Mouse (Mus musculus) urinary bladder, postnatal 10 days (tissue): ENCODE data around the gene Dscam.

ENCODE experiments used
- DNase-seq: peaks from one replicate; pipeline ENCODE4 v3.0.0; 2022; ENCODE audit warnings: low spot score

The Dscam gene

DNA sequence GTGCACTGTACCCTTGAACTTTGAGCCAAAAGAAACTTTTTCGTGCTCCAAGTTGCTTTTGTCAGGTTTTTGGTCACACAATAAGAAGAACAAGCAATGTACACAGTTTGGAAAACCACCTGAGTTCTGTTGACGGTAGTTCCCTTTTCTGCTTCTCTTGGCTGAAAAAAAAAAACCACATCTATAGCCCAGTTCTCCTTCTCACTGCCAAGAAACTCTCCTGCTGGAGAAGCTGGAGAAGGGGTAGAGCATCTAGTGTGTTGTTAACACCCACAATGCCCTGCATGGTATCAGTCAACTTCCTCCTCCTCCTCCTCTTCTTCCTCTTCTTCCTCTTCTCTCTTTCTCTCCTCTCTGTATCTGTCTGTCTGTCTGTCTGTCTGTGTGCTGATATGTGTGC lies 65.3 kb downstream of the Dscam start:
- no peak for DNase-seq

DNA sequence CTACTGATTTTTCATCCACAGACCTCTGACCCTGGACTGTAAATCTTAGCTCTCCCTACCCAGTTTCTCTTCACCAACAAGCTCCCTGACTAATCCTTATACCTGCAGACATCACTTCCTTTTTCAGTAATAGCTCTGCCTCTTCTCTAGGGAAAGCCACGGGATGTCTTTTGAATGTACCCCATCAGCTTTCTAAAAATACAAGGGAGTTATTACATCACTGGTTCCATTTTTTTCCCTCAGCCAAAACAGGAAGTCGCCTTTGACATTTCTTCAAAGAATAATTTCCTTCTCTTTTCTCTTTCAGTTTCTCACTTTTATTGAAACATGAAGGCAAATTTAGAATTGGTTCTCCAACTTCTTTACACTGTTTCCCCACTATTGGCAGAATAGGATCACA lies 67.5 kb downstream of the Dscam start:
- DNase-seq, result no peak

DNA sequence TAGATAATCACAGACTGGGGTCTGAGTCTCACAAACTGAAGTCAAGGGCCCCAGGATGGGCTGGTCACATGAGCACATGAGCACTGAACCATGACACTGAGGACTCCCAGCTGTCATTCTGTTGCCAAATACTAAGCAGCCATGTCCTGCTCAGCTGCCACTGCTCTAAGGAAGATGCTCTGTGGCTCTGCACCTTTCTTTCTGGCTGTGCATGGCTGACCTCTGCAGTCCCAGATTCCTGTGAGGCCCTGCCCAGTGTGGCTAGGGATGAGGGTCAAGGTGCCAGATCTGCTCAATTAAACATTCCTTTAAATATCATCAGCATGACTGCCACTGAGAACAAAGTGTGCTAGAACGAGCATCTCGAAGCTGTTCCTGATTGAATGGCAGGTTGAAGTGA lies 70.5 kb downstream of the Dscam start:
- no peak for DNase-seq

DNA sequence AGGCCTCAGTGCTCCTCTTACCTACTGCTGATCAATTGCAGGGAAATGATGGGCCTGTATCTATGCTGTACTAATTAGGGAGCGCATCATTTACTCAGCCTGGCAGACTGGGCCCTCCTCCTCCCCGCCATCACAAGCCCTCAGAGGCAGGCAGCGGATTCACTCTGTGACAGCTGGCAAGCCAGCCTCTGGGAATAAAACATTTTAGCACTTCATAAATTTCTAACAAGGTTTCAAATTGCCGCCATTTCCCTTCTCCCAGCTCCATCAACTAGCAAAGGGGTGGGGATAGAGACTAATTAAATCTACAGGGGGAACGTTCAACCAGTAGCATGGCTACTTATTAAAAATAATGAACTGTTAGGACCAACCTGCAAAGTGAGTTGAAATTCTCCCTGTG lies 72.0 kb downstream of the Dscam start:
- no peak for DNase-seq

DNA sequence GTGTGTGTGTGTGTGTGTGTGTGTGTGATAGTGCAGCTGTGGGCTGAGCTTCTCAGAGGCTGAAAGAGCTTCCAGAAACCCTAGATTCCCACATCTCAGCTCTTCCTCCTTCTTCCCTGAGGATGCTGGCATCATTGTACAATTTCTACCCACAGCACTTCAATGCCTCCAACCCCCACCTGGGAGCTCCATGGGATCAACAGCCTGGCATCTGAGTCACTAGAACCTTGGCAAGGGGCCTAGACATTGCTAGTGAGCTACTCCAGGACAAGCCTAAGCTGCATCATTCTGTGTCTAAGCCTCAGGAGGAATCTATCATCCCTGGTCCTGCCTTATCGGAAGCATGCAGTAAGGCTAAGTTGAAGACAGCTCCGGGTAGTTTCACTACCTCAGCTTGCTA lies 73.8 kb downstream of the Dscam start:
- DNase-seq, result no peak

DNA sequence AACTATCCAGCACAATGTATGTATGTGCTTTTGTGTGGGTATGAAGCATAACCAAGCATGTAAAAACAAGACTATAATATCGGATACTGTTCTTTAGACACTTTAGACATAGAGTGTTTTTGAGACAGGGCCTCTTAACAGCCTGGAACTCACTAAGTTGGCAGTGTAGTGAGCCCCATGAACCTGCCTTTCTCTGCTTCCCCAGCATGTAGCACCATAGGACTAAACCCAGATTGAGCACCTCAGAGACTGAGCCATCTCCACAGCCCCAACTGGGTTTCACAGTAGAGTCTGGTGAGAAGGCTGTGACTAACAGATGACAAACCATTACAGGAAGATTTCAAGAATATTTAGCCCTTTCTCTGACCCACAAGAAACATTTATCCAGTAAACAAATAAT lies 75.1 kb downstream of the Dscam start:
- no peak for DNase-seq

DNA sequence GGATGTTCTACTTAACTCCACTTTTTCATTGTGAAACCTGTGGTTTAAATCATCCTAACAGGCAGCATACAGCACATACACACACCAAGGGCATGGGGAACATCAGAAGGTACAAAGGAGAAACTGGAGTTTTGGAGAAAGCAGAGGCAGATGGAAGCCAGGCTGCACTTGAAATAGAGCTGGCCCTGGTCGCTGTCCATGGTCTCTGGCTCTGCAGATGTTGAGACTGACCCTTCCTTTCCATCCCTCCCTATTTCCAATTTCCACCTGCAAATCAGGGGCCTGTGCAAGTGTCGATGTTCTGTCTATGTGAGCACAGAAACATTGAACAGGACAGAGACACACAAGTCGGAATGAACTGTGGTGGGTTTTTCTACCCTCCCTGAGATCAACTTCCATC lies 81.2 kb downstream of the Dscam start:
- DNase-seq, result no peak

DNA sequence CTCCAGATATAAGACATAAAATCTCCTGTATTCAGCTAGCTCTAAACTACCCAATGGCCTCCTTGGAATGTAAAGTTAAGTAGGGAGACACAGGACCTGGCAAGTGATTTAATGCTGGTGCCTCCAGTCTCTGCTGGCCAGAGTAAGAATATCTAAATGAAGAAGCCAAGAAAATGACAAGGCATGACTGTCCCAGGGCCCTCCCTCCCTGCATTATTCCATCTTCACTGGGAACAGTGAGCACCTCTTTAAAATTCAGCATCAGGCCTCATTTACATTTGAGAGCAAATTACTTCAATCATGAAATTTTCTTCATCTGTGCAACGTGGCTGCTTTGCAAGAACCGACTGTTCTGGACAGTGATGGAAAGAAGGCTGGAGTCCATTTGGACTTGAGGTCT lies 86.9 kb downstream of the Dscam start:
- no peak for DNase-seq

DNA sequence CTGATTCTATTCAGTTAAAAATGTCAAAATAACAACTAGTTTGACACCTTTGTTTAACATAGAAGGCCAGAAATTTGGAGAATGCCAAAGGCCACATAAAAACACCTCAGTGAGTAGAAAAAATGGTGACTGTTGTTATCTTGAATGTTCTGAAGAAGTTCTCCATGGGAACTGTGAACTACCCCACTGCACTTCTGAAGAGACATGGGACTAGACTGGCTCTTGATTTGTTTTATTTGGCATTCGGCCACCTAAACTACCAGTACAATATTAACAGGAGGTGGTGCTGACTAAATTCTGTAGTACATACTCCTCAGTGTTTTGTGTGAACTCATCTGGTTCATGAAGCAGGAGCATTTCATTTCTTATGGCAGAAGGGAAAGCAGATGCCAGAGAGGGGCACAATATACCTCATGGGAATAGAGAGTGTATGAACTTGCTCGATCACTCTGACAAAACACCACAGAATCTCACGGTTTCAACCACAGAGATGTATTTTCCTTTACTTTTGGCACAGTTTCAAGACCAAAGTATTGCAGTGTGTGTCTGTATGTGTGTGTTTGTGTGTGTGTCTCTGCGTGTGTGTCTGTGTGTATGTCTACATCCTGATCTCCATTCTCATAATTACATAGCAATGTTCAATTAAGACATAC lies 94.5 kb downstream of the Dscam start:
- no peak for DNase-seq

DNA sequence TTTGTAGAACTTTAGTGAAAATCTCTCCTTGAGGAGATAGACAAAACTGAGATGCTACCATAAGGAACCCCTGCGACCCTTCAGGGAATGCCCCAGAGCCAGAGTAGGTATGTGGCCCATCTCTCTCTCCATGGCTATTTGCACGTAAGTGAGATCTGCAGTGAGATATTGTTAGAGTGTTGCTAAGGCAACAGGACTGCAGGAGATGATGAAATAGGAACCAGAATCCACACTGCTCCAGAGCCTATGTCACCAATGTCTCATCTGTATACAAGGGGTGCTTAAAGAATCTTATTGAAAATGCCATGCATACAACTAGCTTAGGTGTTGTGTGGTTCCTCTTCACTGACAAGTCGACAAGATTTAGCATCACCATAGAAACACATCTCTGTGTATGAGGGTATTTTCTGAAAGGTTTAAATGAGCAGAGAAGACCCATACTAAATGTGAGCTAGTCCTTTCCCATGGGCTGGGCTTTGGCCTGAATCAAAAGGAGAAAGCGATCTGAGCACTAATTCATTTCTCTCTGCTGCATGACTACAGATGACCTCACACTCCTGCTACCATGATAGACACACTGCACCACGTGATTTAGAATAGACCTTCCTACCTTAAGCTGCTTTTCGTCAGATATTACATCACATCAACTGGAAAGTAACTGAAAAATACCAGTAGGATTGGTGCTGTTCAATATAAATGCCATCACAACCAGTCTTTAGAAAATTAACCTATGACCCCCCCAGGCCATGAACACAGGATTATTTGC lies 95.2 kb downstream of the Dscam start:
- no peak for DNase-seq

DNA sequence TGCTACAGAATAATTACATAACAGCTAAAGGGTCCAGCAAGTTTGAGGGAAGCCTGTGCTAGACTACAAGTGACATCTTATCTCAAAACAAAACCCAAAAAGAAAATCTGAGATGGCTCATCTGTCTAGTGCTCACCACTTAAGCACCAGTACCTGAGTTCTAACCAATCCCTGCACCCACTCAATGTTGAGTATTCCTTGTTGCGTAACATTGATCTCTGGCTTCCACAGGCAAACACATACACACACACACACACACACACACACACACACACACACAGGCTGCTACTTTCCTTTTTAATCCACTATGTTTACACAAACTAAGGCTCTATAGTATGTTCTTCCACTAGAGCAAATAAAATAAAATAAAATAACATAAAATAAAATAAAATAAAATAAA lies 96.7 kb downstream of the Dscam start:
- DNase-seq, result no peak

DNA sequence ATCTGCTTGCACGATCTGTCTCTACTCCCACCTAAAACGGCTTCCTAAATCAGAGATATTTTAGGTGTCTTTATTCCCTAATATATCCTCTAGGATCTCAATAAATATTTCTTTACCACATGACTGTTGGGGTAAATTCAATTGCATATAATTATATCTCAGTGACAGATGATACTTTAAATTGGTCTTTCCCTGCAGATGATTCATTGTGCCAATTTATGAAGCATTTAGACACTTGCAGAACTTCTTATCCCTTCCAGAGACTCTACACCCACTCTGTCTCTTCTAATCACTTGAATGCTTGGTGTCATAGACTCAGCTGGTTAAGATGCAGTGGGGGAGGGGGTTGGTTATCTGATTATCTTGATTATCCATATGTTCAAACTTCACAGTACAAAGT lies 97.9 kb downstream of the Dscam start:
- no peak for DNase-seq

DNA sequence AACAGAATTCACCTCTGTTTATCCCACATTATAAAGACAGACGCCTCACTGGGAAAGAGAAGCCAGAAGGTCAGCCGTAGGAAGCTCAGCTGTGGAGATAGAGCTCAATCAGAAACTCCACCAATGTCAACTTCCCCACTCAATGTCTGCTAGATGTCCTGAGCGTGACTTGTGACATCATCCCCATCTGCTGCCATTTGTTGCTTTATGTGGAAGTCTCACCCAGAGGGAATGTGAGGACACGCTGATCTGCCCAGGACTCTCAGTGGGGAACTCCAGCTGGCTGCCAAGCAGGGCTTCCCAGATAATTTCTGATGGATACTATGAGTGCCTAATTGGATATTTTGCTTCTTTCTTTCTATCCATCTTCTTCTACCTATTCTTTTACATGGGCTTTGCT lies 103.7 kb downstream of the Dscam start:
- DNase-seq, result no peak

DNA sequence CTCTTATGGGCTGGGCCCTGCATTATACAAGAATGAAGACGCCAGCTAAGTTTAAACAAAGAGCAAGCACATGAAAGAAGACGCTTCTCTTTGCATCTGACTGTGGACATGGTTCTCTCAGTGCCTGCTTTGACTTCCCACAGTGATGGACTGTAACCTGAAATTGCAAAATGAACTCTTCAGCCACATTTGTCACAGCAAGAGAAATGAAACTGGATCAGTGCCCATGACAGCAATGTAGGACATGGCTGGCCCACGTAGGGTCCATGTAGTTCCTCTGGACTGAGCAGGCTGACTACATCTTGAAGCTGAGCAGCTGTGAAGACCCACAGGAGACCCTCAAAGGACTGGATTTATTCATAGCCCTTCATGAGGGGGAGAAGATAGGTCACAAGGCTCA lies 108.3 kb downstream of the Dscam start:
- no peak for DNase-seq

DNA sequence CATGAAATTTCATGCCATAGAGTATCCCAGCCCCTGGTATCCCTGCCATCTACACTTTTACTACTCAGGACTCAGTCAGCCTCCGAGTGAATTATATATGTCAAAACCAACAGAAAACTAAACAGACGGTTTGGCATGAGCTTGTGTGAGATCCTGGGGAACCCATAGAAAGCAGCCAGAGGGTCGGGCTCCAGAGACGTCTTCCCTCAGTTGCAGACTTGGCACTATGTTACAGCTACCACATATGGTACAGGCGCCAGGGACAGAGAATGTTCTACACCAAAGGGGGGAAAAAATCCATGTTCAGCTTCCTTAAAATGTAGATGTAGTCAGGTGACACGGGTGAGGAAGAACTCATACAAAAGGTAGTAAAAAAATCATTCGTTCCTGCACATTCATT lies 109.2 kb downstream of the Dscam start:
- DNase-seq, result no peak

DNA sequence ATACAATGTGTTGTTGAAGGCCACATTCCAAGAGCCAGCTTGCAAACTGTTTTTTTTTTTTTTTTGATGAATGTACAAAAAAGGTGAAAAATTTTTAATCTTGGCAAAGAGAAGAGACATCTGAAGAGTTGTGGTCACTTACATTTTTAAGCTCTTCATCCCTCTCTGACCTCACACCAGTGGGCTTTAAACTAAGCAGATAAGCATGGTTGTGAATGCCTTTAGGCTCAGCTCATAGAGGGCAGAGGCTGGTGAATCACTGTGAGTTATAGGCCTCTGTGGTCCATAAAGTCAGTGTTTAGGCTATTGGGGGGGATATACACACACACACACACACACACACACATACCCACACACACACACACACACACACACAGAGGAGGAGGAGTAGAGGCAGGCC lies 109.8 kb downstream of the Dscam start:
- no peak for DNase-seq

DNA sequence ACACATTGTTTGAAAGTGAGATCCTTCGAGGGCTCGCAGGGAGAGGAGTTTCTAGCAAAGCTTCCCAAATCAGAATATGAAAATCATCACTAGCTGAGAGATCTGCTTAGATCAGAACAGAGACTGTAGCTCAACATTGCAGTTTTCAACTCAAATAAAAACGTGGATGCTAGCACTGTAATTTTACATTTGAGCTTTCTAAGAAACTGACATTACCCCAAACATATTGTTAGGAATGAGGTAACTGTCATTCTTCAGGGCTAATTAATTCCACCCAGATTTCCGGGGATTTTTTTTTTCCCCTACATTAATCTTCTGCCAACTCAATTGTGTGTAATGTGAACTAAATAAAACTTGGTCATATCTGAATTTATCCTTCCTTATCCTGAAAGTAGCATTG lies 110.3 kb downstream of the Dscam start:
- DNase-seq, result no peak

DNA sequence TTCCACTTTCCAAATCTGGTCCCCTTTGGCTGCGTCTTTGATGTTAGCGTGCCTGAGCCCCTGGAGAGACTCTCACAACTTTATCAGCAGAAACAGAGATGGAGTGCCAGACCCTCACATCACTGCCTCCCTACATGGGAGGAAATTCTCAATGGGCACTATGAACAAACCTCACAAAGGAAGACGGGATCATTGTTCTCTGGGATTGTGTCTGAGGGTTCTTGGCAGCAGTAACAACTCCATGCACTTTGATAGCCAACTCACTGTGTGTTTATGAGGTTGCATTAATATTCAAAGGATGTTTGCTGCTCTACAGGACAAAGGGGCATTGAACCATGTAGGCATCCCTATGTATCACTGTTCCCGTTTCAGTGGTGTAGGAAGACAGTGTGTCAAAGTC lies 135.3 kb downstream of the Dscam start:
- no peak for DNase-seq

DNA sequence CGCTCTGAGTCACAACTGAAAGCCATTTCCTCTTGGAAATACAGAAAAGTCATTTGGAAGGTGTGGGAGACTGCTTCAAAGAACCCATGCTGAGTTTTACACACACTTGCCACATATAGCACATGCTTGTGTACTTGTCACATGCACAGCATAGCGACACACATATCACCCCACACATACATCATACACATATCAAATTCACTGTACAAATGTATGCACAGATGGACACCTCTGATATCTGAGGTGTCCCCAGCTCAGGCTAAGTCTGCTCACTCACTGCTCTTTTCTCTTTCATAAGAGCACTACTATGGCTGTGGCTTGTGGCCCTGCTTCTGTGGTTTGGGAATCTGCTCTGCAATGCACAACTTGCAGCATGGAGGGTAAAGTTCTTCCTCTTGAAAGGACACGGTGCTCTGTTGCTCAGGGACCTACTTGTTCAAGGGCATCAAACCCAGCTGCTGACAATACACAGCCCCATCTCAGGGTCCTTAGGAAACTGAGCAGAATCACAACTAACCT lies 137.0 kb downstream of the Dscam start:
- no peak for DNase-seq

DNA sequence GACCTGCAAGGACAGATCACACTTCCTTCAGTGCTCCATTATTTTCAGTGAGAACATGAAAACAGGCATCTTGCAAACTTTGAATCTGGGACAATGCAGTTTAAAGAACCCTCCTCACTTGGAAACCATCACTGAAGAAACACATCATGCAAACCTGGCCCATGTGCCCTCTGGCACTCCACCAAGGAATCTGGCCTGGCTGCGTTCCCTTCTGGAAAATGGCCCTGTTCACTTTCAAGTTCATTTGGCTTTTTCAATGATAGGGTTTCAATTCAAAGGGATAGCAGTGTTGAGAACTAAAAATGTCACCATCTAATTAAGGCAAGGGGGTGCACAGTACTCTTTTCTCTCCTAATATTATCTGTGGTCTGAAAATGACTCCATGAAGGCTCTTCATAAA lies 142.9 kb downstream of the Dscam start:
- no peak for DNase-seq

DNA sequence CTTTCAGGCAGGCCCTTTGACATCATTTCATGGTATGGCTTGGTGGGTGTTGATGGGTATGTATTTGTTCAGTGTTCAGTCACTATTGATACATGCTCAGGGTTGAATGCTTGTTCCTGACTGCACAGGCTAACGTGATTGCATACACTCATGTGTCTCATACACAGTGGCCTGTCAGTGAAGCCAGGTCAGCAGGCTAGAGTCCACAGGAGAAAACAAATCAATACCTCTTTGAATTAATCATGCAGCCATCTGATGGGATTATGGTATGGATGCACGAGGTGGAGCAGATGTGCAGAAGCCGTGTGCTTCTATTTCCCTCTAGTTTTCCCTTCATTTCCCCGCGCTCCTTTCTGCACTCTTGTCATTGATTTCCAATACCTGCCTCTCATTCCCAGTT lies 143.7 kb downstream of the Dscam start:
- no peak for DNase-seq

DNA sequence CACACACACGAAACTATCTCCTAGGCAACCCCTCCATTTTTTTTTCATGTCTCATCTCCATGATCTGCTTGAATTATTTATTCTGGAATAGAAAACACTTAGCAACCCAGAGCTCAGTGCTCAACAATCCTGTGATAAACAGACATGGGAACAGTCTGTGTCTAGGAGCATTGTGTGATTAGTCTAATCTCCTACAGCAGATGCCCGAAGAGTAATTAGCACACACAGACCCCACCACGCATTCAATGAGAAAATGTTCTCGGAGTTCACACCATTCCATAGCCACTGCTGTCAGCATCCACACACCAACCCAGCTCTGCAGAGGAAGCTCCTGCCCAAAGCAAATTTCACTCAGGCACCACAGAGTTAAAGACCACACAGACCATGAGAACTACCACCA lies 146.1 kb downstream of the Dscam start:
- DNase-seq, result no peak

DNA sequence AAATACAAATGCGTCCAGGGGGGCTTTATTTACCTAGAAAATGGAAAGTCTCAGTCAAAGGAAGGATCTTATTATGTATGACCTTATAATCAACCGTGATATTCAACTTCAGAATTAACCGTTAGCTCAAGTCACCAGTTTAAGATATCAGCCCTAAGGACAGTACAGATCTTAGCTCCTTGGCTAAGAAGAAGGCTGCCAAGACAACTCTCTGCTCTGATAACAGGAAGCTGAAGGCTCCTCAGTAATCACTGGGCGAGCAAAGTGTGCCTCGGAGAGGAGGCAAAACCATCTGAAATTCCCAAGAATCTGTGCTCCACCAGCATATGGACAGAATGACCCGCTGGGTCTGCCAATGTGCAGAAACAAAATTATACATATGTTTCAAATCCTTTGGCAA lies 149.1 kb downstream of the Dscam start:
- DNase-seq, result no peak

DNA sequence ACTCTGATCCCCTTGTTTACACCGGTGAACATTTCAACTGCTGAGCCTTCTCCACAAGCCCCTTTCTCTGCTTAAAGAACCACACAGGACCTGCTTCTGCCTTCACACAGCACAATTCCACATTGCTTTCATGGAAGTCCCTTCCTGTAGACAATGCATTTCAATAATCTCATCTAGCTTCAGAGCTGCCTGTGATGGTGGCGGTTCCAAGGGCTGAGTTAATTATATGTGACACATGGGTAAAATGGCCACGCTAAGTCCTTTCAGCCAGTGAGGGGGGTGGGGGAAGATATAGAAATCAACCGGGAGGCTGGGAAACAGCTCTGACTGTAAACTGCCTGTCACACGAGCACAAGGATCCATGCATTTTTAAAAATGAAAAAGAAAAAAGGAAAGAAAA lies 152.2 kb downstream of the Dscam start:
- DNase-seq, result no peak
